Mouse (Mus musculus) brown adipose tissue, adult 24 weeks (tissue): ENCODE measurements around the gene Nat14. TPM values are rescaled to one million over a fixed set of nuclear protein-coding genes. Genes with fewer than 3 reads are reported as not detected.

Experiments used
- H3K27ac ChIP-seq: fragments of 200-500 bp; replicated peaks from 2 replicates; pipeline ENCODE4 v1.5.1; 2012; ENCODE audit warnings: low read depth, mild to moderate bottlenecking, low read length
- H3K4me1 ChIP-seq: fragments of 200-500 bp; 2 replicates; pipeline ENCODE4 v1.6.1; 2012; ENCODE audit warnings: low read length, mixed read lengths; ENCODE audit not compliant: control insufficient read depth, insufficient read depth, insufficient read length
- H3K4me3 ChIP-seq: fragments of 200-500 bp; 2 replicates; pipeline ENCODE4 v1.5.1; 2012; ENCODE audit warnings: low read depth, mild to moderate bottlenecking, low read length, moderate library complexity; ENCODE audit not compliant: insufficient read depth
- polyA plus RNA-seq: library from polyadenylated mRNA; stranded (reverse); fragments of >200 nt; gene quantifications from 2 replicates; pipeline ENCODE4 v1.2.4, GENCODE M21; 2012; ENCODE audit not compliant: missing spikeins, insufficient read depth, insufficient read length

Nat14 gene
- polyA plus RNA-seq, 1 experiment = not detected

DNA sequence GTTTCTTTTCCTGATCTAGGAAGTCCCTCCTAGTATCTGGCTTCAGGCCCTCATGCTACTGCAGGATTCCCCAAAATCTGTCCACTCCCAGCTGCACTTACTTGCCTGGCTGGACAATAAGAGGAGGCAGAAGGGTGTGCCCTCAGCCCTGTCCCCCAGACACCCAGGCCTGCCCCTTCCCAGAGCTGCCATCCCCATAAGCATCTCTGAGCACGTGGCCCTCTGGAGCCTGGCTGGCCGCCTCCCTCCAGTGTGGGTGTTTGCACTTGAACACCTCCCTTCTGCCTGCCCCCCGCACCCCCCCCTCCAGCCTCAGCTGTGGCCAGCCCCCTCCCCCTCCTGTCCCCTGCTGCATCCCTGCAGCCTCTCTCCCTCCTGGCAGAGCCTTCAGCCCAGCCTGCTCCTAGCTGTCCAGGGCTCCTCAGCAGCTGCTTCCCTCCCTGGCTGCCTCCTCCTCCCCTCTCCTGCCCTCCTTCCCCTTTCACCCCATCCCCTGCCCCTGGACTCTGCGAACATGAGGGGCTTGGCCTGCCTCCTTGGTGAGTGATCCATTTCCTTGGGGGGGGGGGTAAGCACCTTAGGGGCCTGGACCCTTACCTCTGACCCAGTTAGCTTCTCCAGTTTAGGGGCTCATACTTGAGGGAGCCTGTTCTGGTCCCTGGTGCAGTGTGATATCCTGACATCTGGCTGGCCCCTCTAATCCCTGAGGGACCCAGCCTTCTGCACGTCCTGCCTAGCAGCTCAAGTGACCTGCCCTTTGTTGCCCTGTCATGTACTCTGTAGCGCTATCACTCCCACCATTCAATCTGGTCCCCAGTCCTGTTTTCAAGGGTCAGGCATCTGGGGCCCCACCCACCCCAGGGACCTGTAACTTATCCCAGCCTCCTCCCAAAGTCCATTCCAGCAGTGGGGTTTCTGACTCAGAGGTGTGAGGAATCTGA is 3.9 kb downstream of the Nat14 start, which contains the start of gene Ssc5d:
Ssc5d (plus strand) TSS at position 345 of the 941 bp plus-strand sequence.
- Histone ChIP-seq H3K4me3 (no peak within 1 kb of the TSS), H3K27ac (peak within 1 kb of the TSS; percentile 67), H3K4me1 (peaks cover 15% of the 10 kb centered on the region)

- H3K27ac ChIP-seq = no peak overlapping the region; the same call in 1 of the 2 replicates
- H3K4me1 ChIP-seq = peaks cover 12% of the 10 kb centered on the region
- H3K4me3 ChIP-seq = no peak overlapping the region
Measured at GRCm38 (mm10) chr7:4926849-4927248, 5.0 kb downstream of the Nat14 start.

DNA sequence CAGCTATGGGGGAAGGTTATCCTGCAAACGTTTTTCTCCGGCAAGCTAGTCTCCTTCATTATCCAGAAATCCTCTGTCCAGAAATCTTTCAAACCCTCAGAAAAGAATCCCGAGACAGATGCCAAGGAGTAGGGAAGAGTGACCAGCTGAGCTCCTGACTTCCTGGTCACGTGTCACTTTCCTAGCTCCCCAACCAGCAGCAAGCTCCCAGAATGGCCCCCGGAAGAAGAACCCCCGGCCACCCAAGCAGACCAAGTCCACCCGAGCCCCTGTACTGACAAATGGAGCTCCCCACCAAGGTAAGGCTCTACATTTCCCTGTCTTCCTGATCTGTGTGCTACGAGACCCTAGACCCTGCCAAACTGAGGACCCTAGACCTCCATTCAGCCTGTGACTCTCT is 5.9 kb downstream of the Nat14 start:
- Histone ChIP-seq H3K4me3 (peak overlapping the region; percentile 32), H3K27ac (no peak overlapping the region)

DNA sequence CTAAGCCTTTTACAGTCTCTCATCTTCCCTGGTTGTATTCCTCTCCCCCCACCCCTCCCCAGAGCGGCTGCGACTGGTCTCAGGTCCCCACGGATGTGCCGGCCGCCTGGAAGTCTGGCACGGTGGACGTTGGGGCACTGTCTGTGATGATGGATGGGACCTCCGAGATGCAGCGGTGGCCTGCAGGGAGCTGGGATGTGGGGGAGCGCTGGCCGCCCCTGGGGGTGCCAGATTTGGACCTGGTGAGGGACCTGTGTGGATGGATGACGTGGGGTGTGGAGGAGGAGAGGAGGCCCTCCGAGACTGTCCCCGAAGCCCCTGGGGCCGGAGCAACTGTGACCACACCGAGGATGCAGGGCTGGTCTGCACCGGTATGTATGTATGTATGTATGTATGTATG is 6.5 kb downstream of the Nat14 start:
- Histone ChIP-seq H3K27ac (no peak overlapping the region), H3K4me3 (0 out of 2 replicates have a peak overlapping the region, but pooled peaks have one; percentile 32), H3K4me1 (peaks cover 12% of the 10 kb centered on the region)

More for the DNA sequence above, 5.9 kb downstream of the Nat14 start:
- peaks cover 12% of the 10 kb centered on the region for H3K4me1 ChIP-seq

- Histone ChIP-seq H3K4me1 (no peaks in the 10 kb centered on the region), H3K27ac (no peak overlapping the region), H3K4me3 (no peak overlapping the region)
Measured at GRCm38 (mm10) chr7:4933103-4933502, 11.3 kb downstream of the Nat14 start.

- Histone ChIP-seq H3K4me3 (no peak overlapping the region), H3K27ac (no peak overlapping the region), H3K4me1 (no peaks in the 10 kb centered on the region)
Measured at GRCm38 (mm10) chr7:4934160-4934914, 12.5 kb downstream of the Nat14 start.

GRCm38 (mm10) chr7:4936832-4937231 is 15.0 kb downstream of the Nat14 start:
- no peak overlapping the region for H3K27ac ChIP-seq
- H3K4me1 ChIP-seq = no peaks in the 10 kb centered on the region
- H3K4me3 ChIP-seq = no peak overlapping the region

GRCm38 (mm10) chr7:4937392-4937791 is 15.6 kb downstream of the Nat14 start:
- Histone ChIP-seq H3K4me1 (no peaks in the 10 kb centered on the region), H3K27ac (no peak overlapping the region), H3K4me3 (no peak overlapping the region)

- Histone ChIP-seq H3K4me1 (no peaks in the 10 kb centered on the region), H3K4me3 (no peak overlapping the region), H3K27ac (no peak overlapping the region)
Measured at GRCm38 (mm10) chr7:4938456-4938855, 16.6 kb downstream of the Nat14 start.

- Histone ChIP-seq H3K27ac (no peak overlapping the region), H3K4me3 (no peak overlapping the region), H3K4me1 (no peaks in the 10 kb centered on the region)
Measured at GRCm38 (mm10) chr7:4940068-4940479, 18.2 kb downstream of the Nat14 start.

DNA sequence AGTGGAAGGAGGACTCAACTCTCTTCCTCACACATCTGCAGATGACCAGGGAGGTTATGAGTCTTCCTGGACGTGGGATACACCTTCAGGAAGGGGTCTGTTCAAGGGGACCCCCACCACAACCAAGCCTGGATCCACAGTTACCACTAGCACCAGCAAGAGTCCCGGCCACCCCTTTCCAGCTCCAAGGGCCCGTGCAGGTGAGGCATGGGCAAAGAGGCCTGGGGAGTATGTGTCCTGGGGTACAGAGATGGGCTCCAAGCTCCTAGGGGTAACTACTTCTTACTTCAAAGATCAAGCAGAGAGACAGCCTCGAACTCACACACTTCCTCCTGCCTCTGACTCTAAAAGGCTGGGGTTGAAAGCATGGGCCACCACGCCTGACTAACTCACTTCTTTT is 20.8 kb downstream of the Nat14 start:
- Histone ChIP-seq H3K4me1 (no peaks in the 10 kb centered on the region), H3K27ac (no peak overlapping the region), H3K4me3 (no peak overlapping the region)

GRCm38 (mm10) chr7:4943223-4943815 is 21.5 kb downstream of the Nat14 start:
- peak overlapping the region; percentile 55 for H3K27ac ChIP-seq
- no peaks in the 10 kb centered on the region for H3K4me1 ChIP-seq
- peak overlapping the region; percentile 56 for H3K4me3 ChIP-seq

- no peak overlapping the region for H3K4me3 ChIP-seq
- peaks cover 3% of the 10 kb centered on the region; the same call in 1 of the 2 replicates for H3K4me1 ChIP-seq
- H3K27ac ChIP-seq = no peak overlapping the region
Measured at GRCm38 (mm10) chr7:4947855-4948254, 26.0 kb downstream of the Nat14 start.

- Histone ChIP-seq H3K4me1 (peaks cover 3% of the 10 kb centered on the region; the same call in 1 of the 2 replicates), H3K4me3 (no peak overlapping the region), H3K27ac (no peak overlapping the region)
Measured at GRCm38 (mm10) chr7:4948386-4948785, 26.6 kb downstream of the Nat14 start.
